Mouse (Mus musculus): ENCODE results near the gene Ccdc84.
A peak's percentile ranks its signal among the peaks of the same experiment; 100 is the strongest.
"Not testable (repeated sequence)": the region's sequence is repeated elsewhere in the genome, so short reads cannot be mapped to it uniquely, and the experiment has no call there.

- TF ChIP-seq ETS1 (IDR thresholded peaks at IDR 0.05; ENCODE audit: low read depth, low read length); CTCF (IDR thresholded peaks at IDR 0.05 in 2 of 3, conservative IDR thresholded peaks at IDR 0.05 in 1 of 3; ENCODE audit: control insufficient read depth in 1 of 3, insufficient read depth in 1 of 3, low read depth in 2 of 3, low read length in 3 of 3, poor library complexity in 1 of 3, severe bottlenecking in 1 of 3); TAL1 (IDR thresholded peaks at IDR 0.05; ENCODE audit: low read length); UBTF (IDR thresholded peaks at IDR 0.05; ENCODE audit: borderline replicate concordance, insufficient read depth, low read depth, low read length): not testable (repeated sequence)
- TF ChIP-seq MAFK (IDR thresholded peaks at IDR 0.05; ENCODE audit: borderline replicate concordance, low read depth, low read length): peak; percentile 64; the same call in 1 of the 2 replicates
These were observed 1.4 kb upstream of the Ccdc84 start for GRCm38 (mm10) chr9:44419730-44420129.
